Mouse (Mus musculus): Measurements from ENCODE around the gene Zfp791.

- TF ChIP-seq CTCF (IDR thresholded peaks at IDR 0.05; ENCODE audit: insufficient read depth, low read depth, low read length) (peak; percentile 18; the same call in 1 of the 2 replicates), POLR2A (IDR thresholded peaks at IDR 0.05; ENCODE audit: insufficient read depth, low read depth, low read length) (peak; percentile 79)
Measured at GRCm38 (mm10) chr8:85083108-85083813, 39.6 kb downstream of the Zfp791 start, which contains the start of gene Man2b1.
